Mouse (Mus musculus) lung, embryonic 16.5 days (tissue): ENCODE measurements around the gene Pde1a. TPM values are rescaled to one million over a fixed set of nuclear protein-coding genes. Genes with fewer than 3 reads are reported as not detected.

Source experiments
- ATAC-seq: fragments of 200-750 bp; cut with Nextera tagmentation; 2 replicates; pipeline ENCODE4 v1.8.0; 2017; ENCODE audit warnings: low read depth, mild to moderate bottlenecking, moderate library complexity
- H3K27ac ChIP-seq: fragments of 300-500 bp; sonication (generic); 2 replicates; pipeline ENCODE4 v1.5.1; 2014; ENCODE audit warnings: mild to moderate bottlenecking, control low read depth, low read length
- H3K27me3 ChIP-seq: fragments of 300-500 bp; sonication (generic); 2 replicates; pipeline ENCODE4 v1.6.1; 2014; ENCODE audit warnings: low read depth, low read length, mixed read lengths; ENCODE audit not compliant: control insufficient read depth, insufficient read depth
- H3K36me3 ChIP-seq: fragments of 300-500 bp; sonication (generic); 2 replicates; pipeline ENCODE4 v1.6.1; 2014; ENCODE audit warnings: low read length; ENCODE audit not compliant: control insufficient read depth, insufficient read depth
- H3K4me1 ChIP-seq: fragments of 300-500 bp; sonication (generic); replicated peaks from 2 replicates; pipeline ENCODE4 v1.6.1; 2014; ENCODE audit warnings: low read length, mixed read lengths; ENCODE audit not compliant: control insufficient read depth, insufficient read depth
- H3K4me2 ChIP-seq: fragments of 300-500 bp; sonication (generic); 2 replicates; pipeline ENCODE4 v1.6.1; 2014; ENCODE audit warnings: low read depth, low read length, control low read depth
- H3K4me3 ChIP-seq: fragments of 300-500 bp; sonication (generic); 2 replicates; pipeline ENCODE4 v1.5.1; 2014; ENCODE audit warnings: mild to moderate bottlenecking, low read length, control low read depth
- H3K9ac ChIP-seq: fragments of 300-500 bp; sonication (generic); 2 replicates; pipeline ENCODE4 v1.6.1; 2014; ENCODE audit warnings: low read length, control low read depth
- H3K9me3 ChIP-seq: fragments of 300-500 bp; sonication (generic); 2 replicates; pipeline ENCODE4 v1.6.1; 2016; ENCODE audit warnings: low read length; ENCODE audit not compliant: control insufficient read depth
- WGBS: fragments of 180-500 bp; shearing (Covaris S2); extraction: QIAGEN DNeasy Blood & Tissue Kit; methylation state at CpG from one replicate; pipeline ENCODE4 v1.1.7; 2014; 5-methylcytosine and 5-hydroxymethylcytosine counted together
- polyA plus RNA-seq: library from polyadenylated mRNA; unstranded; fragments of >200 nt; fragmentation: Nextera tagmentation; extraction: Ambion mirVana; gene quantifications from 2 replicates; pipeline ENCODE4 v1.2.1, GENCODE M21; 2015

Pde1a gene
- 12.9 and 14.1 TPM in 2 replicates for polyA plus RNA-seq

DNA sequence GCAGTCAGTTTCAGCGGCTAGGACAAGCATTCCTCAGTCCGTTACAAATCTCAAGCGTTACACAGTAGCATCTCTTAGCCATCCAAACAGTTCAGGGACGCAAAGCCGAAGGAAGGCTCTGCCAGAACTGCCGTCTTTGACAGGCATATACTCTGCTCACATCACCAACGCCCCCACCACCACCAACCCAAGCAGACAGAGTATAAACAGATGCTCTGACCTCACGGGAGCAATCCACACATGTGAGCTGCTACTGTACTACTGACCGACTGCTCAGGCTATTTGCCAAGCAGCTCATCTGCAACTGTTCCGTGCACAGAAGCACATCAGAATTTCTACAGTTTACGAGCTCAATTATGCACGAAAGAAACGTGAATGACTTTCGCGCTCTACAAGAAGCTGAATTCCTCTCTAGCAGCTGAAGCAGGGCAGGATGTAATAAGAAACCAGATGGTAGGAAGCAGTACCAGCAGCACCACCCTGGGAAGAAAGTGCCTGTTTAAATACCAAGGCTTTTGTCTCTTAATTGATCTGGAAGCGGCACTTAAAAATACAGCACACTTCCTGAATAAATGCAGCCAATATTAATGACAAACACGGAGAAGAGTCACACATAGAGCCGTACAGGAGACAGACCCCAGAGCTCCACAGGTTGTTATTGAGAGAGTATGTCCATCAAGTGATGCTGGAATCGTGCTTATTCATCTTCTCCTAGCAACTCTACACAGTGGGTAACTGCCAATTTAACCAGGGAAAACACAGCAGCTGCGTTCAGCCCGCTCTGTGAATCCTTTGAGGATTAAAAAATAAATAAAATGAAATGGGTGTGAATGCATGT is at the start of gene Pde1a:
Pde1a (minus strand) TSS at position 598 of the 838 bp plus-strand sequence.
- 6% methylated on average over 21 of the region's 21 CpGs for WGBS
- Histone ChIP-seq H3K9ac (no peak within 1 kb of the TSS), H3K9me3 (no peaks in the 10 kb centered on the region), H3K27ac (no peak within 1 kb of the TSS), H3K36me3 (no peaks in the 10 kb centered on the region), H3K4me2 (peak within 1 kb of the TSS; percentile 59), H3K4me1 (peaks cover 9% of the 10 kb centered on the region), H3K4me3 (peak within 1 kb of the TSS; percentile 33), H3K27me3 (no peaks in the 10 kb centered on the region)
- peak; percentile 62; the same call in 1 of the 2 replicates for ATAC-seq

DNA sequence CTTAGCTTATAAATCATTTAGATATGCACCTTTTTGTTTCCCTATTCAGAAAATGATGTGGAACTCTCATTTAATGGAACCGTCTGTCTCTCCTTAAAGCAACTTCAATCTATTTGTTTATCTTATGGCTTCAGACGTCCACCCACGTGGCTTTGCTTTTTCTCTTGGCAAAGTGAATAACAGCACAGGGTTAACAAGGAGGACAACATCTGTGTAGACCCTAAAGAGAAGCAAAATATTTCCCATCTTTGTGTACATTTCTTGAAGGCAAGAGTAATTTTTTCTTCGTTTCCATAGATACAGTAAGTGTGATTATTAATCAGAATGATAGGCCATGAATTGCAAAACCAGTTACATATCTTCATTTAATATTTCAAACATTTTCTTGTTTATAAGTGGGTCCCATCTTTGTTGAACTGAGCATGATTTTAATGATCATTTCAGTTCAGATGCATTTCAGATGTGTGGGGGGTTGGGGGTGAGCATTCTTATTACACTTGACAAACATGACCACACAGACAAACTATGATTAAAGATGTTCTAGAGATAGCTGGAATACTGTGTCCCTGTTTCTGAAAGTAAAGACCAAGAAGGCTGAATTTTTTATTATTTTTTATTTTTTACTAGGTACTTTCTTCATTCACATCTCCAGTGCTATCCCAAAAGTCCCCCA is 49.5 kb upstream of the Pde1a start:
- Histone ChIP-seq H3K4me1 (no peaks in the 10 kb centered on the region), H3K4me2 (no peak overlapping the region), H3K9me3 (no peaks in the 10 kb centered on the region), H3K27ac (no peak overlapping the region), H3K27me3 (no peaks in the 10 kb centered on the region), H3K36me3 (no peaks in the 10 kb centered on the region), H3K4me3 (no peak overlapping the region), H3K9ac (no peak overlapping the region)
- WGBS: 22% methylated on average over 4 of the region's 4 CpGs
- peak; percentile 31; the same call in 1 of the 2 replicates for ATAC-seq

DNA sequence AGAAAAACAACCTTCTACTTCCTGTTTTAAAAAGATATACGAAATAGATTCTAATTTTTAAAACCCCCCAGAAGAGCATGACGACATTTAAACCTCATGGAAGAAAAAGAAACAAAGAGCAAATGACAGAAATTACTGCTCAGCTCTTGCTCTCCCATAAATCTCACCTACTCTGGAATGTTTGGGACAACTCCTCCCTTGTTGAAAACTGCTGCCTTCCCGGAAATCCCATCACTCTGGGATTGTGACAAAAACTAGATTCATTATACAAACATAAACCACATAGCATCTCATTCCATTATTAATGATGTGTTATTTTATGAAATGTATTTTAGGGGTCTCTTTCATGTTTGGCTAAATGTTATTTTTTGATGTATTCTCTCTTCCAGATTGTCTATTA is 48.9 kb upstream of the Pde1a start:
- peak; percentile 41; the same call in 1 of the 2 replicates for ATAC-seq
- Histone ChIP-seq H3K4me3 (no peak overlapping the region), H3K4me2 (no peak overlapping the region), H3K27me3 (no peaks in the 10 kb centered on the region), H3K9ac (no peak overlapping the region), H3K36me3 (no peaks in the 10 kb centered on the region), H3K4me1 (no peaks in the 10 kb centered on the region), H3K9me3 (no peaks in the 10 kb centered on the region), H3K27ac (no peak overlapping the region)
- WGBS: 34% methylated on average over 3 of the region's 3 CpGs

- Histone ChIP-seq H3K4me1 (no peaks in the 10 kb centered on the region), H3K4me2 (no peak overlapping the region), H3K4me3 (no peak overlapping the region), H3K9me3 (no peaks in the 10 kb centered on the region), H3K9ac (no peak overlapping the region), H3K27me3 (no peaks in the 10 kb centered on the region), H3K36me3 (no peaks in the 10 kb centered on the region), H3K27ac (no peak overlapping the region)
- ATAC-seq: no peak
- WGBS: 80% methylated on average over 1 of the region's 1 CpGs
These were observed 38.8 kb upstream of the Pde1a start for GRCm38 (mm10) chr2:80168103-80168502.

DNA sequence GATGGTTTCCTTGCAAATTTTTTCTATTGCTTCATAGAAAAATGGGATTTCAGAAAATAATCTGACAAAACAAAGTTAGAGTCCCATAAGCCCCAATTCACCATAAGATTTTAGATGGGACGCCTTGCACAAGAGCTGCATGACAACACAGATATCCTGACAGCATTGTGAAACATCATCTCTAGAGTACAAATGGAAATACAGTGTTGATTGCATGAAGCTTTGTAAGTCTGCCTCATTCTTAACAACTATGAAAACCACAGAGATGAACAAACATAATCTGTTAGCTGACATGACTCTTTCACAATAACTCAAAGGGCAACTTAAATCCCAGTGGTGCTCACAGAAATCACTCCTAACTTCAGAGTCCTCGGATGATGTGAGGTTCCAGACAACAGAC is 29.5 kb upstream of the Pde1a start:
- ATAC-seq: no peak
- no peak overlapping the region for H3K9ac ChIP-seq
- H3K27me3 ChIP-seq: no peaks in the 10 kb centered on the region
- no peak overlapping the region for H3K4me3 ChIP-seq
- H3K4me1 ChIP-seq: no peaks in the 10 kb centered on the region
- H3K4me2 ChIP-seq: no peak overlapping the region
- no peaks in the 10 kb centered on the region for H3K9me3 ChIP-seq
- no peak overlapping the region for H3K27ac ChIP-seq
- 69% methylated on average over 2 of the region's 2 CpGs for WGBS
- H3K36me3 ChIP-seq: no peaks in the 10 kb centered on the region

GRCm38 (mm10) chr2:80158196-80158595 is 28.9 kb upstream of the Pde1a start:
- WGBS: 75% methylated on average over 3 of the region's 3 CpGs
- Histone ChIP-seq H3K4me3 (no peak overlapping the region), H3K27ac (no peak overlapping the region), H3K27me3 (no peaks in the 10 kb centered on the region), H3K36me3 (no peaks in the 10 kb centered on the region), H3K4me1 (no peaks in the 10 kb centered on the region), H3K9me3 (no peaks in the 10 kb centered on the region), H3K4me2 (no peak overlapping the region), H3K9ac (no peak overlapping the region)
- ATAC-seq: no peak

- H3K9me3 ChIP-seq: no peaks in the 10 kb centered on the region
- no peak overlapping the region for H3K4me3 ChIP-seq
- ATAC-seq: no peak
- no peak overlapping the region for H3K4me2 ChIP-seq
- H3K27ac ChIP-seq: no peak overlapping the region
- no peaks in the 10 kb centered on the region for H3K36me3 ChIP-seq
- H3K27me3 ChIP-seq: no peaks in the 10 kb centered on the region
- H3K9ac ChIP-seq: no peak overlapping the region
- no peaks in the 10 kb centered on the region for H3K4me1 ChIP-seq
- WGBS: 73% methylated on average over 6 of the region's 6 CpGs
These were observed 20.8 kb upstream of the Pde1a start for GRCm38 (mm10) chr2:80150019-80150418.

DNA sequence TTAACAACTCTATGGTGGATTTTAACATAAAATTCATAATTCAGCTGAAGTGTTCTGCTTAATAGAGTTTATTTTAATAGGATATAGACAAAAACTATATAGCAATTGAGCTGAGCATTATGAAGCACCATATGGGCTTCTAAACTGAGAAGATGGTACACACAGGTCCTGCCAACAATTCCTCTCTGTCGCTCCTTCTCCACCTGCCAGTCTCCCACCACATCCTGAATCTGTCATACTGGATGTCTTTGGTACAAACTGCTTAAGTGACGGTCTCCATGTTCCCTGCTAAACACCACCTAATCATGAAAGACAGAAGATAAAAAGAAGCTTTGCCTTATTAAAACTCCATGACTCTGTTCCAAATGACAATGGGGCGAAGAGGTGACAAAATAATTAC is 20.1 kb upstream of the Pde1a start:
- WGBS: 70% methylated on average over 3 of the region's 3 CpGs
- no peaks in the 10 kb centered on the region for H3K27me3 ChIP-seq

DNA sequence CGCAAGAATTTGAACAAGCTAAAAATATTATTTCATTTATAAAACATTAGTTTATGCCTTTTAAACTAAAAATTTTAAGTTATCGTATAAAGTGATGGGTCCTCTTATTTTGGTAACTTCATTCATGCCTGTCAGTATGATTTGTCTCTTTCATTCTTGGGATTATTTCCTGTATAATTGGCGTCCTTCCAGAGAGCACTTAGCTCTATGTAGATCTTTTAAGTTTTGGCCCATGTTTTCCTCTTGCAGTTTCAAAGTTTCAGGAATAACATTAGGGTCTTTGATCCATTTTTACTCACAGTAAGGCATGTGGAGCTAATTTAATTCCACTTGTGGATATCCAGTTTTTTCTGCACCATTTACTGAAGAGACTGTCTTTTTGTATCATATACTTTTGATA is 5.8 kb upstream of the Pde1a start:
- Histone ChIP-seq H3K4me1 (no peaks in the 10 kb centered on the region), H3K4me2 (no peak overlapping the region), H3K9me3 (no peaks in the 10 kb centered on the region), H3K27ac (no peak overlapping the region), H3K4me3 (no peak overlapping the region), H3K27me3 (no peaks in the 10 kb centered on the region), H3K9ac (no peak overlapping the region), H3K36me3 (no peaks in the 10 kb centered on the region)
- no peak for ATAC-seq
- WGBS: 60% methylated on average over 3 of the region's 3 CpGs

More for the DNA sequence above, 20.1 kb upstream of the Pde1a start:
- H3K4me1 ChIP-seq: no peaks in the 10 kb centered on the region
- H3K27ac ChIP-seq: no peak overlapping the region
- H3K4me3 ChIP-seq: no peak overlapping the region
- no peaks in the 10 kb centered on the region for H3K9me3 ChIP-seq
- H3K4me2 ChIP-seq: no peak overlapping the region
- ATAC-seq: no peak
- H3K36me3 ChIP-seq: no peaks in the 10 kb centered on the region
- no peak overlapping the region for H3K9ac ChIP-seq
